Comparison of ENCODE assay signal across 27 mouse cellular contexts in genomic region chr12:105678762-105679161, GRCm38 (mm10). TPM values are rescaled to one million over a fixed set of nuclear protein-coding genes. Genes with fewer than 3 reads are reported as not detected.
"Had no signal": no experiment of that assay in that cellular context is flagged by ENCODE, and none has a peak within 500 bp of the region (broad histone marks: within the 10 kb centered on the region; RNA-seq: fewer than 3 reads in every experiment).

No protein-coding gene starts in this region.

- DNase-seq: gastrocnemius, adult 2 months; gastrocnemius, postnatal 10 days; gastrocnemius, postnatal 25 days; heart, adult 11 months; heart, postnatal 10 days; heart, postnatal 4 days; kidney, adult 11 months; kidney, adult 2 months; kidney, adult 9 months; kidney, postnatal 14 days; kidney, postnatal 36 days; layer of hippocampus, adult 9-11 months; layer of hippocampus, postnatal 36 days; liver; liver, embryonic 13.5 days had no signal

- H3K27ac ChIP-seq: gastrocnemius, adult 2 months; heart, embryonic 10.5 days; hindbrain, embryonic 13.5 days; hindbrain, embryonic 15.5 days; hindbrain, postnatal 0 days; kidney, embryonic 15.5 days; kidney, postnatal 0 days; limb, embryonic 10.5 days; limb, embryonic 12.5 days; liver, embryonic 13.5 days had no signal

- H3K4me2 ChIP-seq: heart, embryonic 12.5 days; hindbrain, embryonic 13.5 days; hindbrain, embryonic 15.5 days; kidney, embryonic 15.5 days; limb, embryonic 12.5 days; liver, embryonic 11.5 days; liver, embryonic 13.5 days had no signal

- H3K9ac ChIP-seq: heart, embryonic 12.5 days; hindbrain, embryonic 13.5 days; hindbrain, embryonic 15.5 days; kidney, embryonic 15.5 days; limb, embryonic 12.5 days; liver, embryonic 13.5 days had no signal

- H3K9me3 ChIP-seq: heart, embryonic 10.5 days; heart, embryonic 12.5 days; hindbrain, embryonic 13.5 days; hindbrain, embryonic 15.5 days; kidney, embryonic 15.5 days; limb, embryonic 10.5 days; limb, embryonic 12.5 days; liver, embryonic 13.5 days had no signal

- ATAC-seq: hindbrain, postnatal 0 days; intestine, embryonic 16.5 days had no signal

- H3K4me3 ChIP-seq: gastrocnemius, adult 2 months; heart, embryonic 10.5 days; heart, embryonic 12.5 days; hindbrain, embryonic 13.5 days; hindbrain, embryonic 15.5 days; kidney, embryonic 15.5 days; limb, embryonic 10.5 days; limb, embryonic 12.5 days; liver, embryonic 13.5 days had no signal

- H3K27me3 ChIP-seq: heart, embryonic 12.5 days; hindbrain, embryonic 13.5 days; hindbrain, embryonic 15.5 days; kidney, embryonic 15.5 days; limb, embryonic 12.5 days; liver, embryonic 13.5 days had no signal

RNA-seq across cellular contexts. Expression of gene Ak7, which starts 27.0 kb away (rescaled TPM):
- total RNA-seq: gastrocnemius, adult 2 months; gastrocnemius, postnatal 10 days; gastrocnemius, postnatal 25 days; heart, adult 8-10 months; heart, postnatal 10 days had no signal
